Mouse (Mus musculus) forebrain, embryonic 12.5 days (tissue): Measurements from ENCODE around the gene Vti1a. TPM values are rescaled to one million over a fixed set of nuclear protein-coding genes. Genes with fewer than 3 reads are reported as not detected.
A peak's percentile ranks its signal among the peaks of the same experiment; 100 is the strongest.

Experiments used
- ATAC-seq: fragments of 200-750 bp; cut with Nextera tagmentation; 2 replicates; pipeline ENCODE4 v1.8.0; 2017; ENCODE audit warnings: moderate TSS enrichment; ENCODE audit not compliant: low FRiP score
- H3K27ac ChIP-seq: fragments of 300-500 bp; sonication (generic); 2 replicates; pipeline ENCODE4 v1.5.1; 2016; ENCODE audit warnings: mild to moderate bottlenecking
- H3K27me3 ChIP-seq: fragments of 300-500 bp; sonication (generic); 2 replicates; pipeline ENCODE4 v1.6.1; 2016; ENCODE audit warnings: mild to moderate bottlenecking
- H3K36me3 ChIP-seq: fragments of 300-500 bp; sonication (generic); replicated peaks from 2 replicates; pipeline ENCODE4 v1.6.1; 2016; ENCODE audit warnings: mild to moderate bottlenecking
- H3K4me1 ChIP-seq: fragments of 300-500 bp; sonication (generic); 2 replicates; pipeline ENCODE4 v1.6.1; 2016
- H3K4me2 ChIP-seq: fragments of 300-500 bp; sonication (generic); 2 replicates; pipeline ENCODE4 v1.6.1; 2016; ENCODE audit warnings: mild to moderate bottlenecking, moderate library complexity
- H3K4me3 ChIP-seq: fragments of 300-500 bp; sonication (generic); replicated peaks from 2 replicates; pipeline ENCODE4 v1.5.1; 2016; ENCODE audit warnings: mild to moderate bottlenecking
- H3K9ac ChIP-seq: fragments of 300-500 bp; sonication (generic); 2 replicates; pipeline ENCODE4 v1.6.1; 2016; ENCODE audit warnings: mild to moderate bottlenecking
- H3K9me3 ChIP-seq: fragments of 300-500 bp; sonication (generic); 2 replicates; pipeline ENCODE4 v1.6.1; 2016
- WGBS: fragments of 180-500 bp; shearing (Covaris S2); methylation state at CpG from one replicate; pipeline ENCODE4 v1.1.7; 2016; 5-methylcytosine and 5-hydroxymethylcytosine counted together
- polyA plus RNA-seq: library from polyadenylated mRNA; unstranded; fragments of >200 nt; fragmentation: Nextera tagmentation; extraction: Ambion mirVana; gene quantifications from 2 replicates; pipeline ENCODE4 v1.2.1, GENCODE M21; 2016

Vti1a gene
- polyA plus RNA-seq, 1 experiment from 2014 or later = 34.3 TPM

GRCm38 (mm10) chr19:55480526-55480925 lies 164.4 kb downstream of the Vti1a start:
- 86% methylated on average over 5 of the region's 5 CpGs for WGBS
- Histone ChIP-seq H3K4me3 (no peak overlapping the region), H3K9ac (no peak overlapping the region), H3K9me3 (no peaks in the 10 kb centered on the region), H3K27me3 (peaks cover 10% of the 10 kb centered on the region; the same call in 1 of the 2 replicates), H3K36me3 (no peaks in the 10 kb centered on the region), H3K27ac (no peak overlapping the region), H3K4me2 (no peak overlapping the region), H3K4me1 (peaks cover 18% of the 10 kb centered on the region)
- ATAC-seq = no peak

GRCm38 (mm10) chr19:55481308-55481707 lies 165.2 kb downstream of the Vti1a start:
- peak overlapping the region; percentile 31; the same call in 1 of the 2 replicates for H3K27ac ChIP-seq
- ATAC-seq = peak; percentile 68; the same call in 1 of the 2 replicates
- H3K4me2 ChIP-seq = no peak overlapping the region
- no peak overlapping the region for H3K9ac ChIP-seq
- no peaks in the 10 kb centered on the region for H3K9me3 ChIP-seq
- peaks cover 18% of the 10 kb centered on the region for H3K4me1 ChIP-seq
- no peaks in the 10 kb centered on the region for H3K36me3 ChIP-seq
- H3K27me3 ChIP-seq = peaks cover 10% of the 10 kb centered on the region; the same call in 1 of the 2 replicates
- H3K4me3 ChIP-seq = no peak overlapping the region
- 23% methylated on average over 5 of the region's 5 CpGs for WGBS

GRCm38 (mm10) chr19:55483526-55483925 lies 167.4 kb downstream of the Vti1a start:
- Histone ChIP-seq H3K4me1 (peaks cover 18% of the 10 kb centered on the region), H3K4me2 (no peak overlapping the region), H3K36me3 (no peaks in the 10 kb centered on the region), H3K9me3 (no peaks in the 10 kb centered on the region), H3K27me3 (peaks cover 10% of the 10 kb centered on the region; the same call in 1 of the 2 replicates), H3K9ac (no peak overlapping the region), H3K4me3 (no peak overlapping the region), H3K27ac (no peak overlapping the region)
- 77% methylated on average over 5 of the region's 5 CpGs for WGBS
- no peak for ATAC-seq

- ATAC-seq = no peak
- Histone ChIP-seq H3K27ac (no peak overlapping the region), H3K36me3 (no peaks in the 10 kb centered on the region), H3K9ac (no peak overlapping the region), H3K4me1 (peaks cover 18% of the 10 kb centered on the region), H3K27me3 (peaks cover 10% of the 10 kb centered on the region; the same call in 1 of the 2 replicates), H3K4me2 (no peak overlapping the region), H3K9me3 (no peaks in the 10 kb centered on the region), H3K4me3 (no peak overlapping the region)
- 90% methylated on average over 6 of the region's 6 CpGs for WGBS
Observed at GRCm38 (mm10) chr19:55484559-55484958, 168.5 kb downstream of the Vti1a start.

- Histone ChIP-seq H3K36me3 (no peaks in the 10 kb centered on the region), H3K27me3 (peaks cover 15% of the 10 kb centered on the region; the same call in 1 of the 2 replicates), H3K4me2 (no peak overlapping the region), H3K4me3 (no peak overlapping the region), H3K27ac (no peak overlapping the region), H3K9ac (no peak overlapping the region), H3K4me1 (peaks cover 19% of the 10 kb centered on the region), H3K9me3 (no peaks in the 10 kb centered on the region)
- 85% methylated on average over 4 of the region's 4 CpGs for WGBS
- ATAC-seq = no peak
Observed at GRCm38 (mm10) chr19:55486473-55486872, 170.4 kb downstream of the Vti1a start.

GRCm38 (mm10) chr19:55491126-55492076 lies 175.3 kb downstream of the Vti1a start:
- Histone ChIP-seq H3K4me3 (no peak overlapping the region), H3K36me3 (no peaks in the 10 kb centered on the region), H3K27me3 (peaks cover 34% of the 10 kb centered on the region), H3K9me3 (no peaks in the 10 kb centered on the region), H3K4me1 (peaks cover 17% of the 10 kb centered on the region), H3K9ac (no peak overlapping the region), H3K27ac (no peak overlapping the region), H3K4me2 (0 out of 2 replicates have a peak overlapping the region, but pooled peaks have one; percentile 13)
- peak; percentile 46; the same call in 1 of the 2 replicates for ATAC-seq
- 16% methylated on average over 15 of the region's 15 CpGs for WGBS

GRCm38 (mm10) chr19:55496333-55496732 lies 180.2 kb downstream of the Vti1a start:
- H3K27me3 ChIP-seq = peaks cover 32% of the 10 kb centered on the region
- no peak overlapping the region for H3K4me2 ChIP-seq
- H3K36me3 ChIP-seq = no peaks in the 10 kb centered on the region
- H3K9me3 ChIP-seq = no peaks in the 10 kb centered on the region
- no peak overlapping the region for H3K4me3 ChIP-seq
- WGBS = 80% methylated on average over 9 of the region's 9 CpGs
- H3K4me1 ChIP-seq = peaks cover 19% of the 10 kb centered on the region
- ATAC-seq = no peak
- no peak overlapping the region for H3K27ac ChIP-seq
- H3K9ac ChIP-seq = no peak overlapping the region

- ATAC-seq = no peak
- Histone ChIP-seq H3K27ac (no peak overlapping the region), H3K36me3 (no peaks in the 10 kb centered on the region), H3K9me3 (no peaks in the 10 kb centered on the region), H3K4me3 (no peak overlapping the region), H3K4me2 (no peak overlapping the region), H3K4me1 (peaks cover 8% of the 10 kb centered on the region), H3K9ac (no peak overlapping the region), H3K27me3 (peaks cover 18% of the 10 kb centered on the region)
- WGBS = 66% methylated on average over 18 of the region's 18 CpGs
Observed at GRCm38 (mm10) chr19:55499179-55499863, 183.2 kb downstream of the Vti1a start.

- H3K36me3 ChIP-seq = 0 out of 2 replicates have a peak, but pooled peaks cover 1% of the 10 kb centered on the region
- 50% methylated on average over 4 of the region's 4 CpGs for WGBS
- H3K4me2 ChIP-seq = no peak overlapping the region
- H3K9me3 ChIP-seq = no peaks in the 10 kb centered on the region
- H3K9ac ChIP-seq = no peak overlapping the region
- H3K4me1 ChIP-seq = peaks cover 8% of the 10 kb centered on the region
- no peak overlapping the region for H3K4me3 ChIP-seq
- ATAC-seq = no peak
- H3K27ac ChIP-seq = no peak overlapping the region
- H3K27me3 ChIP-seq = 0 out of 2 replicates have a peak, but pooled peaks cover 5% of the 10 kb centered on the region
Observed at GRCm38 (mm10) chr19:55501985-55502384, 185.9 kb downstream of the Vti1a start.

GRCm38 (mm10) chr19:55503771-55504170 lies 187.7 kb downstream of the Vti1a start:
- no peak overlapping the region for H3K9ac ChIP-seq

GRCm38 (mm10) chr19:55507748-55508147 lies 191.7 kb downstream of the Vti1a start:
- H3K4me1 ChIP-seq = no peaks in the 10 kb centered on the region
- H3K36me3 ChIP-seq = 0 out of 2 replicates have a peak, but pooled peaks cover 4% of the 10 kb centered on the region
- no peak overlapping the region for H3K4me3 ChIP-seq
- no peak for ATAC-seq
- WGBS = 78% methylated on average over 16 of the region's 16 CpGs
- H3K9ac ChIP-seq = no peak overlapping the region
- no peaks in the 10 kb centered on the region for H3K9me3 ChIP-seq
- H3K27ac ChIP-seq = no peak overlapping the region
- H3K27me3 ChIP-seq = 0 out of 2 replicates have a peak, but pooled peaks cover 2% of the 10 kb centered on the region
- H3K4me2 ChIP-seq = no peak overlapping the region

More at GRCm38 (mm10) chr19:55503771-55504170, 187.7 kb downstream of the Vti1a start:
- Histone ChIP-seq H3K27ac (no peak overlapping the region), H3K4me3 (no peak overlapping the region), H3K4me1 (peaks cover 8% of the 10 kb centered on the region), H3K36me3 (0 out of 2 replicates have a peak, but pooled peaks cover 4% of the 10 kb centered on the region), H3K4me2 (no peak overlapping the region), H3K9me3 (no peaks in the 10 kb centered on the region), H3K27me3 (0 out of 2 replicates have a peak, but pooled peaks cover 2% of the 10 kb centered on the region)
- WGBS = 82% methylated on average over 4 of the region's 4 CpGs
- ATAC-seq = no peak

- Histone ChIP-seq H3K9me3 (no peaks in the 10 kb centered on the region), H3K27ac (no peak overlapping the region), H3K4me3 (no peak overlapping the region), H3K27me3 (0 out of 2 replicates have a peak, but pooled peaks cover 2% of the 10 kb centered on the region), H3K36me3 (0 out of 2 replicates have a peak, but pooled peaks cover 4% of the 10 kb centered on the region), H3K9ac (no peak overlapping the region), H3K4me2 (no peak overlapping the region), H3K4me1 (no peaks in the 10 kb centered on the region)
- 92% methylated on average over 4 of the region's 4 CpGs for WGBS
- no peak for ATAC-seq
Observed at GRCm38 (mm10) chr19:55508239-55508638, 192.1 kb downstream of the Vti1a start.
